Mouse (Mus musculus): ENCODE data around the gene Plce1. TPM values are rescaled to one million over a fixed set of nuclear protein-coding genes. Genes with fewer than 3 reads are reported as not detected.
A peak's percentile ranks its signal among the peaks of the same experiment; 100 is the strongest.
"Not testable (repeated sequence)": the region's sequence is repeated elsewhere in the genome, so short reads cannot be mapped to it uniquely, and the experiment has no call there.

Plce1 gene
- polyA plus RNA-seq, 1 experiment from 2014 or later, result 4.3 TPM

DNA sequence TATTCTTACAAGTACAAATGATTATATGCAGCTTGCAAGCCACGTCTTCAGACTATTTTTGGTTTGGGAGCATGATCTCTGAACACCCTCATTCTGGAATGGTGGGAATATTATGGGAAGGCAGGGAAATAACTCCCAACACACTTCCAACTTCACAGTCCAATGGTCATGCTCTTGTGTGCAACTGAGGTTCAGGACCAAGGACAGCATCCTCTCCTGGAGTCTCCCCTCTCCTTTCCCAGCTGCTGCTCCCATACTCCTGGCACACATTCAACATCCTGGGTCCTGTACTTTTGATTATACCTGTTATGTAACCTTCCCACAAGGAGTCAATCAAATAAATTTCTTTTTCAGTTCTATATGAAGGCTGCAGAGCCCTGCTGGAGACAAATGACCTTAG lies 77.9 kb downstream of the Plce1 start:
- Histone ChIP-seq H3K4me3 (ENCODE audit: low read depth, low read length) (no peak overlapping the region), H3K27ac (ENCODE audit: low read depth, low read length) (no peak overlapping the region), H3K9ac (ENCODE audit: low read length) (no peak overlapping the region), H3K4me1 (ENCODE audit: control insufficient read depth, insufficient read depth, low read length) (no peaks in the 10 kb centered on the region), H3K27me3 (ENCODE audit: control insufficient read depth, insufficient read depth, low read length) (no peaks in the 10 kb centered on the region), H3K4me2 (no peak overlapping the region), H3K9me3 (ENCODE audit: control insufficient read depth, low read length) (no peaks in the 10 kb centered on the region), H3K36me3 (ENCODE audit: control insufficient read depth, insufficient read depth, low read length) (no peaks in the 10 kb centered on the region)
- DNase-seq (ENCODE audit: low spot score, missing footprints) (no peak), ATAC-seq (ENCODE audit: low FRiP score) (no peak)
- 70% methylated on average over 1 of the region's 1 CpGs for WGBS

DNA sequence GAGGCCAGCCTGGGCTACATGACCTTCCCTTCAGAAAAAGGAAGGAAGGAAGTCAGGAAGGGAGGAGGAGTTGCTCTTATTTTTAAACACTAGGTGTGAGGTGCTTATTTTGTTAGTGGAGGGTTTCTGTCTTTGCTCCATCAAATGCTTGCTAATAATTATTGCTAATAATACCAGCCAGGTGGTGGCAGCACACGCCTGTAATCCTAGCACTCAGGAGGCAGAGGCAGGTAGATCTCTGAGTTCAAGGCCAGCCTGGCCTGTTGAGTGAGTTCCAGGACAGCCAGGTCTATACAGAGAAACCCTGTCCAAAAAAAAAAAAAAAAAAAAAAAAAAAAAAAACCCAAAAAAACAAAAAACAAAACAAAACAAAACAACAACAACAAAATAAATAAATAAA lies 81.0 kb downstream of the Plce1 start:
- not testable (repeated sequence) for DNase-seq (ENCODE audit: low spot score, missing footprints); H3K4me1 ChIP-seq (ENCODE audit: control insufficient read depth, insufficient read depth, low read length); H3K36me3 ChIP-seq (ENCODE audit: control insufficient read depth, insufficient read depth, low read length); ATAC-seq (ENCODE audit: low FRiP score); H3K4me3 ChIP-seq (ENCODE audit: low read depth, low read length); H3K9ac ChIP-seq (ENCODE audit: low read length); H3K9me3 ChIP-seq (ENCODE audit: control insufficient read depth, low read length); H3K27me3 ChIP-seq (ENCODE audit: control insufficient read depth, insufficient read depth, low read length); H3K4me2 ChIP-seq; H3K27ac ChIP-seq (ENCODE audit: low read depth, low read length)
- 90% methylated on average over 1 of the region's 1 CpGs for WGBS

DNA sequence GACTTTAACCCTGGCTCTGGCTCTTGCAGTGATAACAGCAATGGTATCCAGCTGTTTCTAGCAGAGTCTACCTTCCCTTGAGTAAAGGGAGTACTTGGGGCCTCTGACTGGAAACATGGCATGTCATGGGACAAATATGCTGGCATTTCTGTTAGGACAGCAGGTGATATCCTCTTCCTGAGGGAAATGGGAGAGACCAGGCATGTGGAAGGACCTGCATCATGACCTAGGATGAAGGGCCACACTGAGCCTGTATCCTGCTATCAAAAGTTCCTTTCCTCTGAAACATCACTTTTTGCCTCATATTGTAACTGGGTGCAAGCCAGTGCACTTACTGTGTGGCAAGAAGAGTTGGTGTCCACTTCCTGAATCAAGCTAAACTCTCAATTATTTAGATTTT lies 85.2 kb downstream of the Plce1 start:
- DNase-seq (ENCODE audit: low spot score, missing footprints) (no peak), ATAC-seq (ENCODE audit: low FRiP score) (peak; percentile 7; the same call in 1 of the 2 replicates)
- H3K27ac ChIP-seq (ENCODE audit: low read depth, low read length), result no peak overlapping the region
- no peaks in the 10 kb centered on the region for H3K27me3 ChIP-seq (ENCODE audit: control insufficient read depth, insufficient read depth, low read length)
- H3K4me2 ChIP-seq, result no peak overlapping the region
- no peaks in the 10 kb centered on the region for H3K9me3 ChIP-seq (ENCODE audit: control insufficient read depth, low read length)
- H3K36me3 ChIP-seq (ENCODE audit: control insufficient read depth, insufficient read depth, low read length), result no peaks in the 10 kb centered on the region
- H3K4me3 ChIP-seq (ENCODE audit: low read depth, low read length), result no peak overlapping the region
- H3K4me1 ChIP-seq (ENCODE audit: control insufficient read depth, insufficient read depth, low read length), result peaks cover 10% of the 10 kb centered on the region
- no peak overlapping the region for H3K9ac ChIP-seq (ENCODE audit: low read length)

DNA sequence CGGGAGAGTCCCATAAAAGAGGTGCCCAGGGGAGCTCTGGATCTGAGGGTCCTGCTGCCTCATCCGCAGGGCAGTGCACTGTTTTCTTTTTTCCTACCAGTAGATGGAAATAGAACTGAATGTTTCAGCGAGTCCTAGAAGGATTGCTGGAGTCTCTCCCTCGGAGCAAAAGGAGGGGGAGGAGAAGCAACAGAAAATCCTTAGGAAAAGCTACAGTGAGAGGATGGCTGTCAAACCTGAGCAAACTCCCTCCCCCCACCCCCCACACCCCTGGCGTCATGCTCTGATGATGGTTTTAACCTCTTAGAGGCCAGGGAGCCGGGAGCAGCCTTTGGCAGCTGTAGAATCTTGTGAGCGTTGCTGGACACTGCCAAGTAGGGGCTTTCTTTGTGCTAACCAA lies 85.8 kb downstream of the Plce1 start:
- Histone ChIP-seq H3K27me3 (ENCODE audit: control insufficient read depth, insufficient read depth, low read length) (no peaks in the 10 kb centered on the region), H3K9me3 (ENCODE audit: control insufficient read depth, low read length) (no peaks in the 10 kb centered on the region), H3K36me3 (ENCODE audit: control insufficient read depth, insufficient read depth, low read length) (no peaks in the 10 kb centered on the region), H3K4me1 (ENCODE audit: control insufficient read depth, insufficient read depth, low read length) (peaks cover 10% of the 10 kb centered on the region), H3K4me3 (ENCODE audit: low read depth, low read length) (no peak overlapping the region), H3K4me2 (peak overlapping the region; percentile 20; the same call in 1 of the 2 replicates), H3K9ac (ENCODE audit: low read length) (0 out of 2 replicates have a peak overlapping the region, but pooled peaks have one; percentile 21), H3K27ac (ENCODE audit: low read depth, low read length) (0 out of 2 replicates have a peak overlapping the region, but pooled peaks have one; percentile 10)
- DNase-seq (ENCODE audit: low spot score, missing footprints), result peak; percentile 88
- ATAC-seq (ENCODE audit: low FRiP score), result peak; percentile 57
- 20% methylated on average over 7 of the region's 7 CpGs for WGBS

DNA sequence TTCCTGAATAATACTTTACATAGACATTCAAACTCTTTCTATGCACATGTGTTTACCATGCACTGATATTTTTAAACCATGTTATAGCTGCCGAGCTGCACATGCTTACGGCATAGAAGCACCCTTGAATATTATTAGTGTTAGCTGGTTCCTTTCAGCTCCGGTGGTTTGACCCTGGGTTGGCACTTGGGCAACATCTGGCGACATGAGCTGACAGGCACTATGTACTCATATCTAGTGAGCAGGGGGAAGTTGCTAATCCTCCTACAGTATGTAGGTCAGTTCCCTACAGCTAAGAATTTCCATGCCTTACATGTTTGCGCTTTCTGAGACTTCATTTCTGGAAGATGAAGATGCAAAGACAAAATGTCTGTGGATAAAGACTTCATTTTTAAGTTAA lies 86.4 kb downstream of the Plce1 start:
- no peaks in the 10 kb centered on the region for H3K27me3 ChIP-seq (ENCODE audit: control insufficient read depth, insufficient read depth, low read length)
- no peak for DNase-seq (ENCODE audit: low spot score, missing footprints)
- no peaks in the 10 kb centered on the region for H3K36me3 ChIP-seq (ENCODE audit: control insufficient read depth, insufficient read depth, low read length)
- peaks cover 10% of the 10 kb centered on the region for H3K4me1 ChIP-seq (ENCODE audit: control insufficient read depth, insufficient read depth, low read length)
- H3K9me3 ChIP-seq (ENCODE audit: control insufficient read depth, low read length), result no peaks in the 10 kb centered on the region
- WGBS, result 61% methylated on average over 5 of the region's 5 CpGs
- H3K4me2 ChIP-seq, result no peak overlapping the region
- no peak overlapping the region for H3K27ac ChIP-seq (ENCODE audit: low read depth, low read length)
- H3K4me3 ChIP-seq (ENCODE audit: low read depth, low read length), result no peak overlapping the region
- no peak; the same call in 1 of the 2 replicates for ATAC-seq (ENCODE audit: low FRiP score)
- H3K9ac ChIP-seq (ENCODE audit: low read length), result no peak overlapping the region

DNA sequence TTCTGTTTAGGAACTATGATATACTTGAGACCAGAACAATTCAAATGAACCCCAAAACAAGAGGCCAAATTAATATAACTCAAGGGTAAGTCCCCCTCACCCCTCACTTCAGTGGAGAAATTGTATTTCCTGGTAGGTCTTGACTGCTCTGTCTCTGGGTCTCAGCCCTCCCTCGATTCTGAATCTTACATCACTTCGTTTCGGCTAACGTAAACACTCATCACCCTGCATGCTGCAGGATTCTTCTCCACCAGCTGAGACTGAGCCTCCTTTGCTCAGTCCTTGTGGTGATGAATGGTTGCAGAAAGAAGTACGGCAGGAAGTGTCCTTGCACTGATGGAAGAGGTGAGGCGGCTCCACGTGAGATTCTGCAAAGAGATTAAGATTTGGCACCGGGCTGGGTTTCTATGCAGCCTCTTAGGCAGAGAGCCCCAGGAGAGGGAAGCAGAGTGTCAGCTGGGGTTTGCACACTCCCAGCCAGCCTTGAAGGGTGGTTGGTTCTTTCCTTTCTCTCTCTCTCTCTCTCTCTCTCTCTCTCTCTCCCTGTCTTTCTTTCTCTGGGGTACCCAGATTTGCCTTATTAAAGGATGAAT lies 97.7 kb downstream of the Plce1 start:
- DNase-seq (ENCODE audit: low spot score, missing footprints), result no peak
- H3K9ac ChIP-seq (ENCODE audit: low read length), result no peak overlapping the region
- no peak for ATAC-seq (ENCODE audit: low FRiP score)
- no peaks in the 10 kb centered on the region for H3K4me1 ChIP-seq (ENCODE audit: control insufficient read depth, insufficient read depth, low read length)
- no peak overlapping the region for H3K27ac ChIP-seq (ENCODE audit: low read depth, low read length)
- no peak overlapping the region for H3K4me2 ChIP-seq
- H3K27me3 ChIP-seq (ENCODE audit: control insufficient read depth, insufficient read depth, low read length), result no peaks in the 10 kb centered on the region
- no peaks in the 10 kb centered on the region for H3K36me3 ChIP-seq (ENCODE audit: control insufficient read depth, insufficient read depth, low read length)
- 47% methylated on average over 8 of the region's 8 CpGs for WGBS
- no peak overlapping the region for H3K4me3 ChIP-seq (ENCODE audit: low read depth, low read length)
- no peaks in the 10 kb centered on the region for H3K9me3 ChIP-seq (ENCODE audit: control insufficient read depth, low read length)

DNA sequence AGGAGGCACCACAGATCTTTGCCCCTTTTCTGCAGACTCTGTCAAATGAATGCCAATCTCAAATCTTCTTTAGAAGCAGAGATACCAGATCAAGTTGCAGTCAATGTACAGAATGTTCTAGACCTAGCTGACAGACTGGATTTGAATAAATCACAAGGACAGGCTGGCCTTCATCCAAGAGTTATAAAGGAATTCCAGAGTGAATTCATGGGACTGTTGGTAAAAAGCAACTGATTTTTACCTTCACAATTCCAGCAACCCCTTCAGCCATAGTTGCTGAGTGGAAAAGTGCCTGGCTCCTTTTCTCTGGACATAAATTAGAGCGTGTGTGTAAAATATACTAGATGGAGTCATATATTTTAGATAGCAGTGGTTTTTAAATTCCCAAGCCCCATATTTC lies 102.0 kb downstream of the Plce1 start:
- Histone ChIP-seq H3K4me3 (ENCODE audit: low read depth, low read length) (no peak overlapping the region), H3K9ac (ENCODE audit: low read length) (no peak overlapping the region), H3K36me3 (ENCODE audit: control insufficient read depth, insufficient read depth, low read length) (no peaks in the 10 kb centered on the region), H3K27me3 (ENCODE audit: control insufficient read depth, insufficient read depth, low read length) (no peaks in the 10 kb centered on the region), H3K9me3 (ENCODE audit: control insufficient read depth, low read length) (no peaks in the 10 kb centered on the region), H3K4me2 (no peak overlapping the region), H3K4me1 (ENCODE audit: control insufficient read depth, insufficient read depth, low read length) (no peaks in the 10 kb centered on the region), H3K27ac (ENCODE audit: low read depth, low read length) (no peak overlapping the region)
- no peak for ATAC-seq (ENCODE audit: low FRiP score)
- 90% methylated on average over 1 of the region's 1 CpGs for WGBS
- DNase-seq (ENCODE audit: low spot score, missing footprints), result peak; percentile 31

DNA sequence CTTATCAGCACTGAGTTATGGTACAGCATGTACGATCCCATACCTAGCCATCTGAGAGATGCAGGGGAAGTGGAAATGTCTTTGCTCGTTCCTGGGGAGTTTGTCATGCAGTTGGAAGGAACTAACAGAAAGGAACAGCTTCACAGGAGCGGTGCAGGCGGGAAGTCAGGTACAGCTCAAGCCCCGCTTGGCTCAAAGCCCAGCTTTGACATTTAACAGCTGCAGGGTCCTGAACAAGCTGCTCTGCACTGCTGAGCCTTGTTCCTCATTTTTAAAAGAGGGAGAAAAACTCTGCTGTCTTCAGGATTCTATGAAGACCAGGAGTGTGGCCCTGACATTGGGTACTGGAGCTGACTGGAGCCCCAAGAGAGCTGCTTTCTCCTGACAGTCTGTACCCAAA lies 106.7 kb downstream of the Plce1 start:
- WGBS, result 86% methylated on average over 5 of the region's 5 CpGs
- DNase-seq (ENCODE audit: low spot score, missing footprints), result peak; percentile 83

DNA sequence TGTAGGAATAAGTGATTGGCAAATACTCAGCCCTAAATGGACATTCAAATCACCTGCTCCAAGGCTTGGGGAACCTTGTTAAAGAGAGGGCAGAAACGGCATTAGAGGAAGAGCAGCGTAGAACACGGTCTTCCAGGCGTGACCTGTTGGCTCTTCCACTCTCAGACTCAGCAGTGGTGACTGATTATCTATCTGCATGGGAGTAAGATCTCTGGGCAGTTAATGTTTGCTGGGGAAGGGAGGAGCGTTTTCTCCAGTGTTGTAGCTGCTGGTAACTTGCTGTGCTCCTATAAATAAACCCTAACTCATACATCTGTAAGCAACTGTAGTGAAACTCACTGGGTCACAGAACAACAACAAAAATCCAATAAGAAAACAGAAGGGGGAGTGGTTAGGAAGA lies 108.6 kb downstream of the Plce1 start:
- H3K27ac ChIP-seq (ENCODE audit: low read depth, low read length), result no peak overlapping the region
- H3K4me1 ChIP-seq (ENCODE audit: control insufficient read depth, insufficient read depth, low read length), result no peaks in the 10 kb centered on the region
- no peaks in the 10 kb centered on the region for H3K36me3 ChIP-seq (ENCODE audit: control insufficient read depth, insufficient read depth, low read length)
- no peaks in the 10 kb centered on the region for H3K27me3 ChIP-seq (ENCODE audit: control insufficient read depth, insufficient read depth, low read length)
- H3K4me2 ChIP-seq, result no peak overlapping the region
- no peak for DNase-seq (ENCODE audit: low spot score, missing footprints)
- 89% methylated on average over 5 of the region's 5 CpGs for WGBS
- no peak for ATAC-seq (ENCODE audit: low FRiP score)
- H3K9me3 ChIP-seq (ENCODE audit: control insufficient read depth, low read length), result no peaks in the 10 kb centered on the region
- H3K4me3 ChIP-seq (ENCODE audit: low read depth, low read length), result no peak overlapping the region
- H3K9ac ChIP-seq (ENCODE audit: low read length), result no peak overlapping the region

More for the DNA sequence above, 106.7 kb downstream of the Plce1 start:
- ATAC-seq (ENCODE audit: low FRiP score), result no peak
- Histone ChIP-seq H3K27me3 (ENCODE audit: control insufficient read depth, insufficient read depth, low read length) (no peaks in the 10 kb centered on the region), H3K9ac (ENCODE audit: low read length) (no peak overlapping the region), H3K4me3 (ENCODE audit: low read depth, low read length) (no peak overlapping the region), H3K4me2 (no peak overlapping the region), H3K27ac (ENCODE audit: low read depth, low read length) (no peak overlapping the region), H3K36me3 (ENCODE audit: control insufficient read depth, insufficient read depth, low read length) (no peaks in the 10 kb centered on the region), H3K9me3 (ENCODE audit: control insufficient read depth, low read length) (no peaks in the 10 kb centered on the region), H3K4me1 (ENCODE audit: control insufficient read depth, insufficient read depth, low read length) (no peaks in the 10 kb centered on the region)

Measured in midbrain, embryonic 11.5 days (tissue).